Mouse (Mus musculus): ENCODE measurements at regions not wholly inside any gene's neighbourhood (a gene's known extent, or its start where the extent isn't known, plus 50 kb on each side); places are given as distances from the start of the nearest gene placed in this dataset.
"Not testable (repeated sequence)": the region's sequence is repeated elsewhere in the genome, so short reads cannot be mapped to it uniquely, and the experiment has no call there.

GRCm38 (mm10) chr16:50023885-50024284 is 223.6 kb downstream of the Cd47 start:
- Histone ChIP-seq H3K27me3 (replicated peaks) (no peaks in the 10 kb centered on the region), H3K4me2 (replicated peaks) (no peak overlapping the region), H3K27ac (no peak overlapping the region), H3K36me3 (no peaks in the 10 kb centered on the region), H3K4me3 (no peak overlapping the region), H3K4me1 (no peaks in the 10 kb centered on the region), H3K9me3 (no peaks in the 10 kb centered on the region), H3K9ac (no peak overlapping the region)
- ATAC-seq (ENCODE audit: low FRiP score, low read depth), result no peak
- 78% methylated on average over 1 of the region's 1 CpGs for WGBS

- H3K9me3 ChIP-seq, result no peaks in the 10 kb centered on the region
- no peak for ATAC-seq (ENCODE audit: low FRiP score, low read depth)
- no peak overlapping the region for H3K9ac ChIP-seq
- H3K4me2 ChIP-seq (replicated peaks), result no peak overlapping the region
- 43% methylated on average over 3 of the region's 3 CpGs for WGBS
- no peaks in the 10 kb centered on the region for H3K4me1 ChIP-seq
- no peak overlapping the region for H3K27ac ChIP-seq
- no peaks in the 10 kb centered on the region for H3K36me3 ChIP-seq
- H3K4me3 ChIP-seq, result no peak overlapping the region
- no peaks in the 10 kb centered on the region for H3K27me3 ChIP-seq (replicated peaks)
These were observed 226.0 kb downstream of the Cd47 start for GRCm38 (mm10) chr16:50026100-50026884.

- 63% methylated on average over 2 of the region's 2 CpGs for WGBS
- Histone ChIP-seq H3K4me2 (replicated peaks) (no peak overlapping the region), H3K9me3 (no peaks in the 10 kb centered on the region), H3K4me3 (no peak overlapping the region), H3K27me3 (replicated peaks) (no peaks in the 10 kb centered on the region), H3K4me1 (no peaks in the 10 kb centered on the region), H3K9ac (no peak overlapping the region), H3K36me3 (no peaks in the 10 kb centered on the region), H3K27ac (no peak overlapping the region)
- ATAC-seq (ENCODE audit: low FRiP score, low read depth), result no peak
These were observed 226.9 kb downstream of the Cd47 start for GRCm38 (mm10) chr16:50027189-50027588.

- WGBS, result 95% methylated on average over 1 of the region's 1 CpGs
- no peaks in the 10 kb centered on the region for H3K36me3 ChIP-seq
These were observed 229.4 kb downstream of the Cd47 start for GRCm38 (mm10) chr16:50029711-50030110.

GRCm38 (mm10) chr16:50030355-50030754 is 230.0 kb downstream of the Cd47 start:
- H3K9ac ChIP-seq; H3K4me1 ChIP-seq; H3K4me3 ChIP-seq; H3K4me2 ChIP-seq (replicated peaks); H3K27ac ChIP-seq; H3K36me3 ChIP-seq; H3K9me3 ChIP-seq; H3K27me3 ChIP-seq (replicated peaks): not testable (repeated sequence)
- peak; percentile 33; the same call in 1 of the 2 replicates for ATAC-seq (ENCODE audit: low FRiP score, low read depth)

More at GRCm38 (mm10) chr16:50029711-50030110, 229.4 kb downstream of the Cd47 start:
- Histone ChIP-seq H3K9me3 (no peaks in the 10 kb centered on the region), H3K27me3 (replicated peaks) (no peaks in the 10 kb centered on the region), H3K4me3 (no peak overlapping the region), H3K4me2 (replicated peaks) (no peak overlapping the region), H3K9ac (no peak overlapping the region), H3K4me1 (no peaks in the 10 kb centered on the region), H3K27ac (no peak overlapping the region)
- no peak for ATAC-seq (ENCODE audit: low FRiP score, low read depth)

- no peak overlapping the region for H3K9ac ChIP-seq
- H3K27me3 ChIP-seq (replicated peaks), result no peaks in the 10 kb centered on the region
- no peak overlapping the region for H3K27ac ChIP-seq
- H3K36me3 ChIP-seq, result no peaks in the 10 kb centered on the region
- H3K4me2 ChIP-seq (replicated peaks), result no peak overlapping the region
- WGBS, result 72% methylated on average over 2 of the region's 2 CpGs
- ATAC-seq (ENCODE audit: low FRiP score, low read depth), result no peak
- H3K9me3 ChIP-seq, result no peaks in the 10 kb centered on the region
- H3K4me1 ChIP-seq, result no peaks in the 10 kb centered on the region
- H3K4me3 ChIP-seq, result no peak overlapping the region
These were observed 230.6 kb downstream of the Cd47 start for GRCm38 (mm10) chr16:50030905-50031369.

GRCm38 (mm10) chr16:50032798-50033197 is 232.5 kb downstream of the Cd47 start:
- no peaks in the 10 kb centered on the region for H3K36me3 ChIP-seq
- H3K4me1 ChIP-seq, result no peaks in the 10 kb centered on the region
- no peak overlapping the region for H3K27ac ChIP-seq
- no peak for ATAC-seq (ENCODE audit: low FRiP score, low read depth)
- no peak overlapping the region for H3K9ac ChIP-seq
- H3K4me3 ChIP-seq, result no peak overlapping the region
- no peak overlapping the region for H3K4me2 ChIP-seq (replicated peaks)
- H3K27me3 ChIP-seq (replicated peaks), result no peaks in the 10 kb centered on the region
- 88% methylated on average over 2 of the region's 2 CpGs for WGBS
- H3K9me3 ChIP-seq, result no peaks in the 10 kb centered on the region

- H3K27ac ChIP-seq, result no peak overlapping the region
- no peak for ATAC-seq (ENCODE audit: low FRiP score, low read depth)
- no peak overlapping the region for H3K9ac ChIP-seq
- H3K4me1 ChIP-seq, result no peaks in the 10 kb centered on the region
- no peak overlapping the region for H3K4me2 ChIP-seq (replicated peaks)
- 63% methylated on average over 5 of the region's 5 CpGs for WGBS
- no peaks in the 10 kb centered on the region for H3K36me3 ChIP-seq
- H3K4me3 ChIP-seq, result no peak overlapping the region
- no peaks in the 10 kb centered on the region for H3K27me3 ChIP-seq (replicated peaks)
- H3K9me3 ChIP-seq, result no peaks in the 10 kb centered on the region
These were observed 236.0 kb downstream of the Cd47 start for GRCm38 (mm10) chr16:50036296-50036734.

- no peaks in the 10 kb centered on the region for H3K4me1 ChIP-seq
- WGBS, result 81% methylated on average over 1 of the region's 1 CpGs
These were observed 243.8 kb downstream of the Cd47 start for GRCm38 (mm10) chr16:50044103-50044502.

GRCm38 (mm10) chr16:50045552-50046547 is 245.5 kb downstream of the Cd47 start:
- H3K36me3 ChIP-seq, result no peaks in the 10 kb centered on the region
- no peak overlapping the region for H3K27ac ChIP-seq
- WGBS, result 10% methylated on average over 32 of the region's 32 CpGs
- H3K4me1 ChIP-seq, result no peaks in the 10 kb centered on the region
- no peaks in the 10 kb centered on the region for H3K9me3 ChIP-seq
- H3K9ac ChIP-seq, result peak overlapping the region; percentile 5; the same call in 1 of the 2 replicates
- H3K27me3 ChIP-seq (replicated peaks), result no peaks in the 10 kb centered on the region
- ATAC-seq (ENCODE audit: low FRiP score, low read depth), result peak; percentile 95
- H3K4me3 ChIP-seq, result peak overlapping the region; percentile 36
- H3K4me2 ChIP-seq (replicated peaks), result peak overlapping the region; percentile 65

More at GRCm38 (mm10) chr16:50044103-50044502, 243.8 kb downstream of the Cd47 start:
- no peak overlapping the region for H3K4me3 ChIP-seq
- H3K4me2 ChIP-seq (replicated peaks), result no peak overlapping the region
- no peaks in the 10 kb centered on the region for H3K36me3 ChIP-seq
- H3K9ac ChIP-seq, result no peak overlapping the region
- no peak for ATAC-seq (ENCODE audit: low FRiP score, low read depth)
- H3K27ac ChIP-seq, result no peak overlapping the region
- H3K27me3 ChIP-seq (replicated peaks), result no peaks in the 10 kb centered on the region
- no peaks in the 10 kb centered on the region for H3K9me3 ChIP-seq

GRCm38 (mm10) chr16:50063540-50063939 is 263.2 kb downstream of the Cd47 start:
- 87% methylated on average over 4 of the region's 4 CpGs for WGBS
- no peak for ATAC-seq (ENCODE audit: low FRiP score, low read depth)
- Histone ChIP-seq H3K36me3 (no peaks in the 10 kb centered on the region), H3K9me3 (no peaks in the 10 kb centered on the region), H3K9ac (no peak overlapping the region), H3K4me1 (no peaks in the 10 kb centered on the region), H3K27ac (no peak overlapping the region), H3K27me3 (replicated peaks) (no peaks in the 10 kb centered on the region), H3K4me3 (no peak overlapping the region), H3K4me2 (replicated peaks) (no peak overlapping the region)

Data from neural tube, embryonic 12.5 days (tissue).